Mouse (Mus musculus) ovary, adult 18-20 months (tissue): ENCODE measurements around the gene Ppard.

Experiments
- DNase-seq: peaks from one replicate; pipeline ENCODE4 v3.0.0; 2022; ENCODE audit warnings: low spot score, mixed read lengths

The Ppard gene

GRCm38 (mm10) chr17:28283199-28283598 is 50.7 kb downstream of the Ppard start:
- DNase-seq, result no peak

DNA sequence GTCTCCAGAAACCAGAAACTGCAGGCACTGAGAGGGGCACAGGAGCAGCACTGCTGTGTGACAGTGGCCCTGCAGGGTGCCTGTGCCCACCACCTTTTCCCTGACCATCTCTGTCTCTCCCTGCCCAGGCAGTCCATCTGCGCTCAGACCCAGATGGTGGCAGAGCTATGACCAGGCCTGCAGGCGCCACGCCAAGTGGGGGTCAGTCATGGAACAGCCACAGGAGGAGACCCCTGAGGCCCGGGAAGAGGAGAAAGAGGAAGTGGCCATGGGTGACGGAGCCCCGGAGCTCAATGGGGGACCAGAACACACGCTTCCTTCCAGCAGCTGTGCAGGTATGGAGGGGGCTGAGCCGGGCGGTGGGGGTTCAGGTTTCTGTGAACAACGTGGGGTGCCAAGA is 53.6 kb downstream of the Ppard start:
- DNase-seq, result no peak

DNA sequence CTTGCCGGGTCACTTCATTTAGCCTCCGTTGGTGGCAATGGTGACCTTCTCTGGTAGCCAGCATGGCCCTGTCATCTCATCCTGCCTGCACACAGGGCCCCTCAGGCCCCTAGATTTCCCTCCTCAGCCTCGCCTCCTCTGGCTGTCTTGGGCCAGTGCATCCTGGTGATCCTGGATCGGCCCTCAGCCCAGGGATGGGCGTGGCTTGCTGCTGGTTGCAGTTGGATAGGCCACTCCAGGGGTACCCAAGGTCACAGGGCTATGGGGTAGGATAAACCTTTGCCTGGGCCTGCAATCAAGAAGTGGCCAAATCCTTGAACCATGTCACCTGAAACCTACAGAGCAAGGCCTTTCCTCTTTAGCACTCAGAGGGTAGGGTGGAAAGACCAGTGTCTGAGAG is 54.5 kb downstream of the Ppard start:
- no peak for DNase-seq

DNA sequence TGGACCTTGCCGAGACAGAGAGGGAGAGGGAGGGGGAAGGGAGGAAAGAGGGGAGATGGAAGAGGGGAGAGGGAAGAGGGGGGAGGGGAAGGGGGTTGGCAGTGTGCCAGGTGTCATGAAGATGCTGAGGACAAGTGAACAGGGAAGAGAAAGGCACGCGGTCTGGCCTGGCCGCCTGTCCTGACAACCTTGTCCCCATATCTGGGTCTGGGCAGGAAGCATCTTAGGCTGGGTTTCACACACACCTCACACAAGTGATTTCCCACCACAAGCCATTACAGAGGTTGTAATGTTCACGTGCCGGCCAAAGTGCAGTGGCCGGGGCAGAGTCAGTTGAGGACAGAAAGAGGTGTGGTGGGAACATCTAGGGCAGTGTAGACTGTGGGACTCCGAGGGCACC is 55.1 kb downstream of the Ppard start:
- DNase-seq, result no peak

- no peak for DNase-seq
Observed at GRCm38 (mm10) chr17:28287980-28288379, 55.5 kb downstream of the Ppard start.

DNA sequence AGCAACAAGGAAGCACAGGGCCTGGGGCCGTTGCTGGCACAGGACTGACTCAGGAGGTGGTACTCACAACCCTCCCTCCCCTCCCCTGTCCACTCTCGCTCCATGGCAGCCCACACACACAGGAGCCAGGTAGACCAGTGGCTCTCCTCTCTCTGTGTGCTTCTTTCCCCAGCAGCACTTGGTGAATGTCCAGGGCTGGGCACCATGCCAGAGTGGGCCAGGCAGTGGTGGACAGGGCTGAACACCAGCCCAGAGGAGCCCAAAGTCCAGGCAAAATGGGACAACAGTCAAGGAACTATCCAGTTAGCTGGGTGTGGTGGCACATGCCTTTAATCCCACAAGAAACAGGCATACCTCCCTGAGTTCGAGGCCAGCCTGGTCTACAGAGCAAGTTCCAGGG is 57.8 kb downstream of the Ppard start:
- peak; percentile 55 for DNase-seq

GRCm38 (mm10) chr17:28290671-28291070 is 58.2 kb downstream of the Ppard start:
- DNase-seq, result no peak

GRCm38 (mm10) chr17:28291346-28291745 is 58.8 kb downstream of the Ppard start:
- DNase-seq, result no peak

GRCm38 (mm10) chr17:28293716-28294115 is 61.2 kb downstream of the Ppard start:
- no peak for DNase-seq

DNA sequence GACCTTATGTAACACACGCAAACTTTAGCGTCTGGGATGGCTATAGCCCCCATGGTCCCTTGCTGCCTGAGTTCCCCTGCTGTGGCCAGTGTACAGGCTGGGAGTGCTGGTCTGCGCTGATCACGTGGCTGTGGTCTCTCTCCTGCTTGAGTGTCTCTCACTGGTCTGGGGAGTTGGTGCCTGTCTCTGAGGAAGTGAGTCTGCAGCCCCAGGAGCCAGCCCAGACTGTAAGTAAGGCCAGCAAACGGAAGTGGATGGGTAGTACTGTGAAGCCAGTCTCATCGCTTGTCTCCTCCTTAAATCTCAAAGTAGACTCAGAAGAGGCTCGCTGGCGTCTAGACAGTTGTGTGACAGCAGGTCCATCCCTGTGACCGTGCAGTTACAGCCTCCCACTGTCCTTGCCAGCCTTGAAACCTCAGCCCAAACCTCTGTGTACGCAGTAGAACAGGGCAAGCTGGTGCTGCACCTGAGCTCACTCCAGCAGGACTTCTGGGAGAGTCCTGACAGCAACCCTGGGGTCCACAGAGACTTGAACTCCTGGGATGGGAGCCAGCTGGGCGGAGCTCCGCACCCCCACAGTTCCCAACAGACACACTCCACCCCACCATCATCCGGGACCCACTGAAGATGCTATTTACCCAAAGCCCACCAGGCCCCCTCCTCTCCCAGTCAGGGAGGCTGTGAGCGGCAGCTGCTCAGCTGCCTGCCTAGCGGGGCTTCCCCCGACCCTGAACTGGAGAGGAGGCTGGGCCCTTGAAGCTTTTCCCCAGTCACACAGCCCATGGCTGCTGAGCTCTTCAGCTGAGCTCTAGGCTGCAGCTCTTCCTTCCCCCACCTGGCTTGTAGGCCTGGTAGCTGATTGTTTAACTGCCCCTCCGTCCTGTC is 62.2 kb downstream of the Ppard start:
- no peak for DNase-seq

GRCm38 (mm10) chr17:28298888-28299287 is 66.4 kb downstream of the Ppard start:
- DNase-seq, result no peak

GRCm38 (mm10) chr17:28299669-28300320 is 67.3 kb downstream of the Ppard start:
- DNase-seq, result no peak

DNA sequence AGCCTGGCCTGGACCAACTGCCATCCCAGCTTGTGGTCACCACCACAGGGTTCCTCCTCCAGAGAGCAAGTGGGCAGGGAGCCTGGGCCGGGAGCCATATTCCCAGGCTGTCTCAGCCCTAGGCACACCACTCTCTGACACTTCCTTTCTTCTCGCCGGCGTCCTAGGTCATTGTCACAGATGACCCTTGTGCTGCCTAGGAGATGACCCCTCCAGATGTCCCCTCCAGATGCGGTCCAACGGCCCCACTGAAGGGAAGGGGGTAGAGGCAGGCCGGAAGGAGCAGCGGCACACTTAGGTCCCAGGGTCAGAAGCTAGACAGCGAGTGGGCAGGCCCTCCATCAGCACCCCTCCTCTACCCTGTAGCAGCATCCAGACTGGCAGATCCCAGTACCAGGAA is 67.8 kb downstream of the Ppard start:
- no peak for DNase-seq

DNA sequence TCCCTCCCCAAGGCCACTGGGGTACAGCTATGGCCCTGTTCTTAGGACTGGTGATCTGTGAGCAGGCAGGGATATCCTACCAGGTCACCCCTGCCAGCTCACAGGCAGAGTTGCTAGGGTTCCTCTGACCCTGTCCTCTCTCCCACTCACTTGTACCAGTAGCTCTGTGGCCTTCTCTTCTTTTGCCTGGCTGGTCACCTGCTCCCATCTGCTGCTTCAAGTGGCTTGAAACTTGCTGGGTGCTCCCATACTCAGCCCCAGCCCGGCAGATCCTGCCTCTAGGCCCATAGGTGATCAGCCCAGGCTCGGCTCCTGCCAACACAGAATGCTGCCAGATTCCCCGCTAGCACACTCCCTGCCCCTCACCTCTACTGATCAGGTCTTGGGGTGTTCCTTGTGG is 68.3 kb downstream of the Ppard start:
- no peak for DNase-seq

DNA sequence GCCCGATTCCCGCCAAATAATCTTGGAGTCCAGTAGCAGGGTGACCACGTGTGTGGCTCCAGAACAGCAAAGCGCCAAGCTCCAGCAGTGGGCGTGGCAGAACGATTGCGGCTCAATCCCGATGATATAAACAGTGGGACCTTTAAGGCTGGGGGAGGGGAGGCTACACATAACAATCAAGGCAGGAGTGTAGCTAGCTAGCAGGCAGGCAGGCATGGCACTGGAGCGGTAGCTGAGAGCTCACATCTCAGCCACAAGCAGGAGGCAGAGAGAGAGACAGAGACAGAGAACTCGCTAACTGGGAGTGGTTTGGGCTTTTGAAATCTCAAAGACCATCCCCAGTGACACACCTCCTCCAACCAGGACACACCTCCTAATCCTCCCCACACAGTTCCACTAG is 72.7 kb downstream of the Ppard start:
- DNase-seq, result no peak

- DNase-seq, result peak; percentile 61
Observed at GRCm38 (mm10) chr17:28308297-28309195, 76.0 kb downstream of the Ppard start.

GRCm38 (mm10) chr17:28310831-28311230 is 78.3 kb downstream of the Ppard start:
- no peak for DNase-seq

DNA sequence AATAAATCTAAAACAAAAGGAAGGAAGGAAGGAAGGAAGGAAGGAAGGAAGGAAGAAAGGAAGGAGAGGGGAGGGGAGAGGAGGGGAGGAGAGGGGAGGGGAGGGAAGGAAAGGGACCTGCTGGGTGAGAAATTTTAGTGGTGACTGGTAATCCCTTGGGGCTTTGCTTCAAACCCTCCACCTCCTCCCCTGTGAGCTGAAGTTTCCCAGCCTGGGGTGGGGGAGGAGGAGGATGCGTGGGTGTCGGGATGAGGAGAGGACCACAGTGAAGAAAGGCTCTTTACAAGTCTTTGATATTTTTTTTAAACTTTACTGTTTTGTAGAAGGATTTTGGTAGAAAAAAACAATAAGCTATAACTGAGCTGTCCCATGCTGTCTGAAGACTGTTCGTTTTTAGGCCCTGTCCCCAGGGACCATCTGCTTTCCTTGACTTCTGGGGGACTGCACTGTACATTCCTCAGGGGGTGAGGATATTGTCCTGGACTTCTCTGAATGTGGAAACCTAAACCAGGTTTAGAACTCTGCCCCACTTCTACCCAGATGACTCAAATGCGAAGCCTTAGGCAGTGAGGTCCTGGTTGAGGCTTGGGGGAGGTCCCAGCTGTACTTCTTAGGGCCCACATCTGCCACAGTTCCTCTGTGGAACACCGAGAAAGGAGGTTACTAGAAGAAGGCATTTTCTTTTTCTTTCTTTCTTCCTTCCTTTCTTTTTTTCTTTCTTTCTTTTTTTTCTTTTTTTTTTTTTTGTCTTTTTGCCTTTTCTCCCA is 79.0 kb downstream of the Ppard start:
- no peak for DNase-seq

- DNase-seq, result no peak
Observed at GRCm38 (mm10) chr17:28312232-28313211, 80.0 kb downstream of the Ppard start.

DNA sequence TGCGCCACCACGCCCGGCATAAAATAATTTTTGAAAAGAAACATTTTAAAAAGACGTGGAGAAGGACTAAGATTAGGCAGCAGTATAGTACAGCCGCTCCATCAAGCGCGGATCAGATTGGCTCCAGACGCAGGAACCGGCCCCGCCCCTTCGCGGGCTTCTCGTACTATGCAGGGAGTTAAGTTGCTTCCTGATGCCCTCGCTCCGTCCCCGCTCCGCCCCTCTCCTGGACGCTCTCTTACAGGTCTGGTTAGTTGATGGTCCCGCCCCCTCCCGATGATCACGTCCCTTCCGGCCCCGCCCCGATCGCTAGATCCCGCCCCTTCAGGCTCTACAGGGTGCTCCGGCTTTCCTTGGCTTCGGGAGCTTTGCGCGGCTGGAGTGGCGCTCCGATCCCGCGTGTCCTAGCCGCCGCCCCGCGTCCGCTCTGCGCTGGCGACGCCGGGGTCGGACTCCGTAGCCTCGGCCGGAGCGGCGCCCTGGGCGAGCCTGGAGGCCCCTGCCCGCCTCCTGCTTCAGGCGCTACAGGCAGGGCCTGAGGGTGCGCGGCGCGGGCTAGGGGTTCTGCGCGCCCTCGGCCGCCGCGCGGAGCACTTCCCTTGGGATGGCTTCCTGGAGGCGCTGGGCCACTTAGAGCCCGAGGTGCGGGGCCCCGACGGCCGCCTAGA is 80.8 kb downstream of the Ppard start, which contains the start of gene Fance:
TSS of gene Fance (plus strand) at position 308 of the 668 bp plus-strand sequence.
- DNase-seq, result peak; percentile 94
